Mouse (Mus musculus) brain, embryonic 18.5 days (tissue): Measurements from ENCODE around the gene Ogfod1.
"Not testable (repeated sequence)": the region's sequence is repeated elsewhere in the genome, so short reads cannot be mapped to it uniquely, and the experiment has no call there.

Experiments
- DNase-seq: peaks from one replicate; pipeline ENCODE4 v3.0.0-alpha.2; 2012; ENCODE audit warnings: low read depth, low spot score

Ogfod1 gene

DNA sequence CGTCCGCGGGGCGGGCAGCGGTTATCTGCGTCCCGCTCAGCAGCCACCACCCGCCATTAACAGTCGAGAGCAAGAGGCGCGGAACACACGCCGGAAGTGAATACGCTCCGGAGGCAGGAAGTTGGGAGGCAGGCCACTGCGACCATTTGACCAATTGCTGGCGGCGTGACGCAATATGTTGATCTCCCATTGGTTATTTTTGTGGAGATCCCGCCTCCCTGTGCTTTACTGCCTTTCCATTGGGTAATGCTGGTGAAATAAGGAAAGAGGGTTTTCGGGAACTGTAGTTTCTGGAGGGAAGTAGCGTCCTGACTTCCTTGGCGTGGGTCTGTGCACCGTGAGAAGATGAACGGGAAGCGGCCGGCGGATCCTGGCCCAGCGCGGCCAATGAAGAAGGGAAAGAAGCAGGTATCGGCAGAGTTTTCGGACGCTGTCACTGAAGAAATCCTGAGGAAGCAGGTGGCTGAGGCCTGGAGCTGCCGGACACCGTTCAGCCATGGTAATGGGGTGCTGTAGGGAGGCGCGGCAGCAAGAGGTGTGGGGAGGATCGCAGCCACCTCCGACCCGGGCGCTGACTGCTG, at the start of gene Ogfod1, which contains the start of gene Nudt21:
Ogfod1 (plus strand) TSS at position 255 of the 581 bp plus-strand sequence.
Nudt21 (minus strand) TSS at position 88 of the 581 bp plus-strand sequence.
- peak; percentile 98 for DNase-seq

DNA sequence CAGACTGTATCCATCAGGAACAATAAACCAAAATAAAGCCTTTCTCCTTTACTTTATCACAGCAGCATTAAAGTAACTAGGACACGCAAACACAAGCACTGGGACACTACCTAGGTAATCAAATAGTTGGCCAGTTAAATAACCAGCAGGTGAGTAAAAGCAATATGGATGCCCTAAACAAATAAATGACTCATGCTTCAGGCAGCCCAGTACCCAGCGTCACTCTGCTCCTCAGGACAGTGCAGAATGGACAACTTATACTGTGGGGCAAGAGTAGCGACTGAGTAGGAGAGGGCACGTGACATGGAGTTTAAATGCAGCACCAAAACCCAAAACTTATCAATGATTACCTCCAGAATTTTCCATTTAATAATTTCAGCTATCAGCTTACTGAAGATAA, 47.3 kb upstream of the Ogfod1 start:
- DNase-seq: no peak

DNA sequence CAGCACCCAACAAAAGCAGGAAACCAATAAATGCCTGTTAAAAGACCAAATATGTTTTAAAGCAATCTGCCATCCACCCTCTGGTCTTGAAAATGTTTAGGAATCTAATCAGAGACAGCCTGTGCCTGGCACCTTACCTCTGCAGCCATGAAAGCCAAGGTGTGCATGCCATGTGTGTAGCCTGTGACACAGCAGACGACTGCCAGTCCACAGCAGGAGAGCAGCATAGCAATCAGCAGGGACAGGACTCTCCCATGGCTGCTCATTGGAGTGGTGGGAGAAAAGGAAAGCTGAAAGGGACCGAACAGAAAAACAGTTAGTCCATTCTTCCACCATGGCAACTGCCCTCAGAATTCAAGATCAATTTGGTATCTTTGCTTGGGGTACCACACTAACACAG, 38.0 kb upstream of the Ogfod1 start:
- no peak for DNase-seq

DNA sequence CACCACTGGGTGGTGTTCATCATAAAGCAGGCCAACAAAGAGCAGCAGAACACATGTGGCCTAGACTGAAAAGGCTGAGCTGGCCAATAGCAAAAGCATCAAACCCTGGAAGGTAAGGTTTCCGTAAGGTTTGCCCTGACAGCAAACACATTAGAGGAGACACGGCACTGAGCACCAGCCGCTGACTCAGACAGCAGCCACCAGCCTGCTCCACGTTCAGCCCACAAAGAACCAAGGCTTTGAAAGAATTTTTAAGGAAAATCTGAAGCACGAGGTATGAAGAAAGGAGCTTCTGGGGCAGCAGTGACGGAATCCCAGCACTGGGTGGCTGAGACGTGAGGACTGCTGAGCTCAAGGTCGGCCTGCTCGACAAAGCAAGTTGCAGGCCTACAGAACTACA, 32.9 kb upstream of the Ogfod1 start:
- DNase-seq: no peak

DNA sequence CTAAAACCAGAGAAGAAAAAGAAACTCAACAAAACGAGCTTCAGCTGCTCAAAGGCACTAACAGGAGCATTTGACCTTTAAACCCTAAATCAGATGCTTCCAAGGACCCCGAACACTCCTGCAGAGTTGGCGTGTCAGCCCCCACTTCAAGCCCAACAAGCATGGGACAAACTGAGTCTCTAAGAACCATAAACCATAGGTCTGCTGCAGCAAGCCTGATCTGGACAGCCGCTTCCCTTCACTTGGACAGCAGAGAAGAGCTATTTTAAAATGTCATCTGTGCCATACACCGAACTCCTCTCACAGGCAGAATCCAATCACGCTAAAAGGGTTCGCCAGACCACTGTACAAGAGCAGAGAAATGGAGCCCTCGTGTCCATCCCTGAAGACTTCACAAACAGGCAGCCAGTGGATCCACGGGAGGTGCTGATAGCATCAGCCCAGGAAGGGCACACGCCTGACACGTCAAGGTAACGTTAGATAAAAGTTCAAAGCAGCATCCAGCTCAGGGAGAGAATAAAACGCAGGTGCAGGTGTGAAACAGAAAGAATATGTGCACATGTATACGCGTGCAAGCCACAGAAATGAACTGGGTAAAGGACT, 27.7 kb upstream of the Ogfod1 start:
- no peak for DNase-seq

DNA sequence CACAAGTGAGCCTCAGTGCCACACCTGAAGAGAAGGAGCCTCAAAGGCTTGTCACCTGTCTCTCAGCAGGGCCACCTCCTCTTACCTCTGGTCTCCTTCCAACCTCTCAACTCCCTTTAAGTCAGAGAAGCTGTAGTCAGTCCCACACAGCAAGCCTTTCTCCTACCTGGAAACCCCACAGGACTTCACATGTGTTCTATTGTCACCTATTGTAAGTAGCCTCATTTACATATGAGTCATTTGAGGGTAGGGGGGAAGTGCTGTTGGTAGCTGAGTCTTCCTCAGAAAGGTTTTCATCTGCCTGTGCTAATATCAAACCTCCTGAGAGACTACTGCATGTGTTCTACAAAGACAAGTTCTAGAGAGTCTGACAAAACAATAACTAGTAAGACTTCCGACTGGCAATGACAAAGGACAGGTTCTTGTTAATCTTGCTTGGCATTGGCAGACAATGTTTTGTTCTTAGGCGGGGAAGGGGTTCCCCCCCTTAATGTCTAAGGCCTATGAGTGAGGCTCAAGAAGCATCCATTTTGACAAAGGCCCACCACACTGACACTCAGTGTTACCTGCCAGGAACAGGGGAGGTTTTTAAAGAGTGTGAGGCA, 26.8 kb upstream of the Ogfod1 start:
- DNase-seq: no peak

DNA sequence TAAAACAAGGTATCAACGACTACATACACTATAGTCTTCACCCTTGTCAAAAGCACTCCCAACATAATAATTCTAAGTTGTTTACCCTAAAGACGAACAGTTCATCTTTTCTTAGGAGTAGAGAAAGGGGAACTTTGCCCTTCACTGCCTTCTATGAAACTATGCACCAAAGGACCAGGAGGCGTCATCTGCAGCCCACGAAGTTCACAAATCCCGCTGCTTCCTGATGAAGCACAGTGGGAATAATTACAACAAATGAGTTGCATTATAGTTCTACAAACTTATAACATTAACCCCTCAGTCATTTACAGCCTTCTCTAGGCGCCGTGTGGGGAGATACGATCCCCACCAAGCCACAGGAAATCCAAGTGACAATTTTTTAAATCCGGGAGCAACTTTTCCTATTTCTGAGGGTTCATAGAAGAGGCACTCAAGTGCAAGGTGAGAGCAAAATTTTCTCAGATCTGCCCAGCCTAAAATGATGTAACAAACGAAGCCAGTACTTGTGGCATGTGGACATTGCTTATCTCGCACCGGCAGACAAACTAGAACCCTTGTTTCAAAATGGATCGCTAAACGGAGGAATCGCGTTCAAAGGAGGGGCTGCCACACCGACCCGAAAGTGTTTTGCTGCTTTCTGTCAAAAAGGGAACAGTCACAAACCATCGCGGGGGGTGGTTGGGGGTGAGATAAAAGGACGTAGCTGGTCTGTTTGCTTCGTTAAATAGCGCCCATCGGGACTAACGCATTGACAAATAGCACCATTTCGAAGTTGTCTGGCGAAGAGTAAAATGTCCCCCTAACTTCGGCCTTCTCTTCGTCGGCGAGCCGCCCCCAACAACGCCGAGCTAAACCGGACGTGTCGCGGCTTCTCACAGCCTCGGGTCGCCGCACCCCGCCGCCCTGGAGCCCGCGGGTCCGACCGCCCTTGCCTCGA, 25.7 kb upstream of the Ogfod1 start:
- DNase-seq: no peak

DNA sequence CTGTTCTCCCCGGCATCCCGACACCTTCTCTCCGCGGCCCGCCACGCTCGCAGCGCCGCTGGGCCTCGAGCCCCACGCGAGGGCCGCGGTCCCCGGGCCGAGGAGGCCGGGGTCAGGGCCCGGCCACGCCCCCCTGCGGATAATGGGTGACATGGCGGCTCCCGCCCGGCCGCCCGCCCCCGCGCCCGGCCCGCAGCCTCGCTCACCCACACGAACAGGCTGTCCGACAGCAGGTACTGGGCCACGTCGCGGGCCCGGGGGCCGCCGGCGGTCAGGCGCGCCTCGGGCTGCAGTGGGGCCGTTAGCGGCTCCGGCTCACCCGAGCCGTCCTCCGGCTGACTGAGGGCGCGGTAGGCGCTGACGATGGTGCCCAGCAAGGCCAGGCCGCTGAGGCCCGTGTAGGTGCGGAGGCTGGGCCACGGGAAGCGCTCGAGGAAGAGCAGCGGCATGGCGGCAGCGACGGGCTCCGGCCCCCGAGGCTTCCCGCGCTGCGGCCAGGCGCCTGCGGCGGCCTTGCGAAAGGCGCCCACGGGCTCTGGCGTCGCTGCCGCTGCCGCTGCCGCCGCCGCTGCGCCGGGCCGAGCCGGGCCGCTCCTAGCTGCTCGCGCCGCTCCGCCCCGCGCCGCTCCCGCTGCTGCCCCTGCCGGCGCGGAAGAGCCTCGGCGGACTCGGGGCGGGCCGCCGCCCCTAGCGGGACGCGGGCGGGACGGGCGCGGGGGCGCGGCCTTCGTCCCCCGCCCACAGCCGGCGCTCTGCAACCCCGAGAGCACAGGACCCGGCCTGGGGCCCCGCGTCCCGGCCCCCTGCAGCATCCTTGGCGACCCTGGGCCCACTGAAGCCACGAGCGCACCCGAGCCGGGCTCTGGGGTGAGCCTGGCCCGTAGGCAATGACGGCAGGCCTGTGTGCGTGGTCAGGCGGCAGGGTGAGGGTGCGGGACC, 24.7 kb upstream of the Ogfod1 start, which contains the start of gene Amfr:
Amfr (minus strand) TSS at position 830 of the 939 bp plus-strand sequence.
- no peak for DNase-seq

DNA sequence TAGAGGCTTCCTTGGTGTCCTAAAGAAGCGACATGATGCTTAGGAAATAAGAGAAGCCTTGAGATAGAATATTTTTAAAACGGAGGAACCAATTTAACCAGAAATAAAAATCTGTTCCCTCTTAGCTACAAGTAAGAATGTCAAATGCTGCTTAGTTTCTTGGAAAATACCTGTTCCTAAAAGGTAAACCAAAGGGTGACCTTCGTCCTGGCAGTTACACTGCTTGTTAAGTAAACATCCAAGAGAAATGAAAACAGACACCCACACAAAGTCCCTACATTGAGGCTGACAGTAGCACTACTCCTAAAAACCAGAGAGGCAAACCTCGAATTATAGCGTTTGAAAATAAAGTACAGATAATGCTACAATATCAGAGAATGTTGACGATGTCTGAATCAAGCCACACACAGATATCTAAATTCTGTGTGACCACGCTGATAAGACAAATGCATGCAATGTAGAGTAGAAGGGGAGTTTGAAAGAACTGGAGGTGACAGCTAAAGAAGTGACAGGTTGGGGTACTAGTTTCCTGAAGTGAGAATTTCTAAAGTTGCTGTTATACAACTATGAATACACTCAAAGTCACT, 23.9 kb upstream of the Ogfod1 start:
- no peak for DNase-seq

DNA sequence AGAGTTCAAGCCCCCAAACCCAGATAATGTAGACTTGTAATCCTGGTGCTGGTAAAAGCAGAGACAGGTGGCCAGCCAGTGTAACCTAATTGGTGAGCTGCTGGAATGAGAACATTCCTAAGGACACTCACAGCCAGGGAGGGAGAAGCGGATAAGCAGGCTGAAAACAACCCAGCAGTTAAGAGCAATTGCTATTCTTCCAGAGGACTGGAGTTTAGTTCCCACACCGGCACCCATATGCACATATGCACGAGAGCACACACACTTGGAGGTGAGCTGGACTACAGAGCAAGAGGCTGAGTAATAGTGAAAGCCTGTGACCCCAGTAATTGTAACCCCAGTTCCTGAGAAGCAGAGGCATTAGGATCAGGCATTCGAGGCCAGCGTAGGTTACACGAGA, 13.1 kb upstream of the Ogfod1 start:
- no peak for DNase-seq

DNA sequence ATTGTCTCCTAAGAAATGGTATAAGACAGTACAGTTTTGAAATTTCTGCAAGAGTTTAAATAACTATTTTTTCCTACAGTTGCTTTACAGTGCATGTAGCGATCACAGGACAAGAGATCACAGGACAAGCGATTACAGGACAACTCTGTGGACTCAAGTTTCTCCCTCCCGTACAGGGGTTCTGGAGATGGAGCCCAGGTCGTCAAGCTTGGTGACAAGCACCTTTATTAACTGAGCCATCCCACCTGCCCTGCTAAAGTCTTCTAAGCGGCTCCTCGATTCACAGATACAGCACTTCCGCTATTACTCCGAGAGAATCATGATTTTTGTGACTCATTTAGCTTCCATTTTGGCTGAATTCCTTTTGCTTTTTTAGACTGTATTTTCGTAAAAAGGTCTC, 7.3 kb upstream of the Ogfod1 start:
- no peak for DNase-seq

DNA sequence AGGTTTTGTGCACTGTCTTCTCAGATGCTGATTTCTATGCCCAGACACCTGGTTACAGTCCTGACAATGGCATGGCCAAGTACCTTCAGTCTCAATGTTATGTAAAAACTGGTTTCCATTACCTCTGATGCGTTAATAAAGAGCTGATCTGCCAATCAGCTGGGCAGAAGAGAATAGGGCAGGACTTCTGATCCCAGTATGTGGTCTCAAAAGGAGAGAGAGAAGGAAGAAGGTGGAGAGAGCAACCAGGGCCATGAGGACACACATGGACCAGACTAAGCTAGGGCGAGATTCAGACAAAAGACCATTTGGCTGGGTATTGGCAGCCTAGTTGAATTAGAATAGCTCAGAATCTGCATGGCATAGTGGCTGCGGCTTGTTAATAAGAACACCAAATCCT, 3.4 kb upstream of the Ogfod1 start:
- DNase-seq: no peak

DNA sequence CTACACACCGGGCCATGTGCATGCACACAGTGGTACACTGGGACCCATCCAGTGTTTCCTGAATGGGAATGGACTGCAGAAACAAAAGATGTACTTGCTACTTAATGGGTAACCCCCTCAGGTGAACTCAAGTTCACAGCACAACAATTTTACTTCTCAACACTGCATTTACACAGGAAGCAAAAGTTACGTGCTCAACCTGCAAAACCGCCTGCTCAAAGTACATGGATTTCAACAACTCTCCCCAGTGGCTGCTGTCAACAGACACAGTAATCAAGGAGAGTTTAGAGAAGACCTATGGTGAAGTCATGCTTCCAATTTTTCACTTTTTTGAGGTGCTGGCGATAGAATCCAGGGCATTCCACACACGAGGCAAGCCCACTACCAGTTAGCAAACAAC, 1.8 kb upstream of the Ogfod1 start:
- DNase-seq: no peak

DNA sequence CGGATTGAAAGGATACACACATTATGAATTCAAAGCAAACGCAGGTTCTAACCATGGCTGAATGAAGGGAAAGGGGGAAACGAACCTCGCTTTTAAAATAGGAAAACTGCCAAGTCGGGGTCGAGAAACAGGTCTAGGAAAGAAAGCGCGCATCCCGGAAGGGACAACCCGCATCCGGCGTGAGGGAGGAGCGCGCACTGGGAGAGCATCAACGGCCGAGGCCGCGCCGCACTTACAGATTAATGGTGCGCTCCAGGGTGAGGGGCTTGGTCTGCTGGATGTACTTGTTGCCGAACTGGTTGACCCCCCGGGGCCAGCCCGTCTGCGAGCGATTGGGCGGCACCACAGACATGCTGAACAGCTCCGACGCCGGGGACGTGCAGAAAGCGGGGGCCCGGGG, 457 bp upstream of the Ogfod1 start:
- not testable (repeated sequence) for DNase-seq

DNA sequence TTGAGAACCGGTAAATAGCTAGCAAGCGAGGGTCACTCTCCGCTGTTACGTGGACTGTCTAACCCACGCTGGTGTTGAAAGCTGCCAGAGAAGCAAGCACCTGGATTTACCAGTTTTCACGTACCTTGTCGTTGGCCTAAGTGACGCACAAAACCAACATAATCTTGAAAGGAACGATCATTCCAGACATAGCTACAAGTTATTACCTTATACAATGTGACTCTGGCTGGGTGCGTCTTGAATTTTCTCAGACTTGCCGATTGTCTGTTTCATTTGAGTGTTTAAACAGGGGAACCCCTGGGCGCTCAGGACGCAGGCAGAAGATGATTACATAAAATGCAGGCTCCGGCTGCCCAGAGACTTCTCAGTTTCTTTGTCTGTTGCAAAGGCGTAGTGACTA, 808 bp downstream of the Ogfod1 start:
- DNase-seq: no peak

DNA sequence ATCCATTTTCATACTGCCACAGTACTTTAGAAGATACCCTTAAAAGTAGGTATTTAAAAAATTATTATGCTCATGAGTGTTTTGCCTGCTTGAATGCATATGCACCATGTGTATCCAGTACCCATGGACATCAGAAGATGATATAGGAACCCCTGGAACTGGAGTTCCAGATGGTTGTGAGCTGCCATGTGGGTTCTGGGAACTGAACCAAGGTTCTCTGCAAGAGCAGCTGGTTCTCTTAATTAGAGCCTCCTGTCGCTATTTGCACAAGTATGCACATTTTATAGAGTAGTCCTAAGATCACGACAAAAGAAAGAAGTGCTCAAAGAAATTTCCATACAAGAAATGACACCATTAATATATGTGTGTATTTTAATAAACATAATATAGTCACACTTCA, 10.8 kb downstream of the Ogfod1 start:
- DNase-seq: no peak

DNA sequence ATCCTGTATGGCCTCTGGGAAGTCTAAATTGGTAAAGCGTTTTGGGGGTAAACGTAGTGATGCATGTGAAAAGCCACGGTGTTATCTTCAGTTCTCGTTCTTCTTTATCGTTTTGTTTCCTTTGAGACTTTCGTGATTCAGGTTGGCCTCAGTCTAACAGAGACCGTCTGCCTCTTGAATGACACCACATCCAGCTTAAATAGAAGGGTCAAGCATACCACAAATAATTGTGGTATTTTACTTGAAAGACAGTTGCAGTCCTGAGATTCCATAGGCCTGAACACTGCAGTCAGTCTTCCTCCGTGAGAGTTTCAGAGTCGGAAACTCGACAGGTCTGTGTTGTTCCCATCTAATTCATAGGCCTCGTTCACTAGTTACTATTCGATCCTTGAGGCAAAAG, 15.7 kb downstream of the Ogfod1 start:
- no peak for DNase-seq

DNA sequence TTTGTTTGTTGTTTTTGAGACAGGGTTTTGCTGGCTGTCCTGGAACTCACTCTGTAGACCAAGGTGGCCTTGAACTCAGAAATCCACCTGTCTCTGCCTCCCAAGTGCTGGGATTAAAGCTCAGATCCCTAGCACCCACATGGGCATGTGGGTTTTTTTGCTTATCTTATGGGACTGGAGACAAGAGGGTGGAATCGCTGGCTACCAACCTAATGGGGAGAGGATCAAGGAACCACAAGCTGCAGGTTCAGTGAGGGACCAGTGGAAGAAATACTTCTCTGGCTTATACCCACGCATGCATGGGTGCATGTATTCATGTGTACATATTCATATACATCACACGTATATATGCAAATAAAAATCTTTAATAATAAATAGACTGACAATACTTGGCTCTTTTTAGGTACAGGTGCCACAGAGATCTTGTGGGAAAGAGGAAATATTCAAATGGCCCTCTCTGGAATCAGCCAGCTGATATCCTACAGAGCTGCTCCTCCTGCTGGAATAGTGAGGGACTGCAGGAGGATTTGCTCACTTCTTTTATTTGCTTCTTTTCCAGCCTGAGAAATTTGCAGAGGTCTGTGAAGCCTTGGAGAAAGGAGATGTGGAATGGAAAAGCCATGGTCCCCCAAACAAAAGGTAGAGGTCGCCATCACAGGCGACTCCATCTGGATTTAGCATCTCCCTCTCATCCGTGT, 20.3 kb downstream of the Ogfod1 start:
- DNase-seq: no peak

DNA sequence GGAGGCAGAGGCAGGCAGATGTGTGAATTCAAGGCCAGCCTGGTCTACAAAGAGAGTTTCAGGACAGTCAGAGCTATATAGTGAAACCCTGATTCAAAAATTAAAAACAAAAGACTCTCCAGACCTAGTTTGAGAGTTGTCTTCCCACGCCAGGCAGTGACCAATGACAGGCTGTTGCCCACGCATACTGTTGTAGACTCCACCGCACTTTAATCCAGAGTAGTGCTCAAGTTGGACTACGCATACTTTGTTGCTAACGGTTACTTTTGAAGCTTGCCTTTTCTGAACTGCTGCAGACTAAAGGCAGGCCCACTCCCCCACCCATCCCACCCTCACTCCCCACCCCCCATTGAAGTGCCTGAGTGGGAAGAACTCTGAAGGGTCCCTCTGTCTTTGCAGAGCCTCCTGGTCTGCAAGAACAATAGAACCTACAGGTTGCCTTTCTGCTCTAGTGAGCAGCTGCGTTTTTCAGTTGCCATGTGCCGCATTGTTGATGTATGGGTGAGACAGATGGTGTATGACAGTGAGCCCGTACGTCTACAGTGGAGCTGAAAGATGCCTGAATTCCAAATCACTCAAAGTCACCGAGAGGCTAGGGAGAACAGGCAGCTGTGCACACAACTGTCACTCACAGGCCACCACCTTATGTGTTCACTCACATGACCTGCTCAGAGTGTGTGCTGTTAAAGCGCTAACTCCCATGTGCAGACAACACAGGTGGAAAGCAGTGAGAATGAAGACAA, 29.3 kb downstream of the Ogfod1 start:
- DNase-seq: peak; percentile 10
